Mouse (Mus musculus) kidney, adult 10 weeks (tissue): Measurements from ENCODE around the gene Aldh1a1. TPM values are rescaled to one million over a fixed set of nuclear protein-coding genes. Genes with fewer than 3 reads are reported as not detected.

Experiments
- polyA plus RNA-seq: library from polyadenylated mRNA; stranded (reverse); fragments of 350-450 nt; fragmentation: Illumina TruSeq; extraction: RNeasy Lipid Tissue Mini Kit (QIAGEN cat#74804); gene quantifications from one replicate; pipeline ENCODE4 v1.2.3, GENCODE M21; 2014; ENCODE audit warnings: low read depth, low replicate concordance

The Aldh1a1 gene
- 33.1 TPM for polyA plus RNA-seq

DNA sequence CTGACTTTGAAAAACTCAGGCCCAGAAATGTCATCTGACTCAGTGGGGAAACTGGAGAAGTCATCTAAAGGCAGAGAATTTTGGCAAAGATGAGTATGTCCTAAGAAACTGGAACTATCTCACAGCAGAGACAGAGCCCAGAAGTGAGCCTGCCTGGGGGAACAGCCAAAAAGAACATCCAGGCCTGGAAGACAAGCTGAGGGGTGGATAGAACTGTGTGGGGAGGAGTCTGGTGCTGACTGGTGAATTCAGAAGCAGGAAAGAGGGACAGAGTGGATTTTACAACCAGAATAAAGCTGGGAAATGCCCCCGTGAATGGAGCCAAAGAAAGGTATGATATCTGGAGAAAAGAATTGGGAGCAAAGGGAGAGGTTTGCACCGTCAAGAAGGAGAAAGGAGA, at the start of gene Aldh1a1:
Gene Aldh1a1 (plus strand): TSS at position 225 of the 400 bp plus-strand sequence.

Other genes starting within 250 kb of the Aldh1a1 start
- 38.8 TPM for gene Anxa1, start 101.8 kb upstream of the Aldh1a1 start, polyA plus RNA-seq
- 23.1 TPM for gene Aldh1a7, start 234.8 kb downstream of the Aldh1a1 start, polyA plus RNA-seq